Mouse (Mus musculus) lung, embryonic 15.5 days (tissue): ENCODE data around the gene Surf2. TPM values are rescaled to one million over a fixed set of nuclear protein-coding genes. Genes with fewer than 3 reads are reported as not detected.

Experiments
- ATAC-seq: fragments of 200-750 bp; cut with Nextera tagmentation; 2 replicates; pipeline ENCODE4 v1.8.0; 2017; ENCODE audit warnings: moderate number of reproducible peaks, borderline replicate concordance; ENCODE audit not compliant: low FRiP score, low TSS enrichment; ENCODE audit errors: extremely low read depth
- H3K27ac ChIP-seq: fragments of 300-500 bp; sonication (generic); 2 replicates; pipeline ENCODE4 v1.5.1; 2015; ENCODE audit warnings: moderate library complexity, mild to moderate bottlenecking, inconsistent platforms
- H3K27me3 ChIP-seq: fragments of 300-500 bp; sonication (generic); 2 replicates; pipeline ENCODE4 v1.6.1; 2015; ENCODE audit warnings: inconsistent platforms
- H3K36me3 ChIP-seq: fragments of 300-500 bp; sonication (generic); 2 replicates; pipeline ENCODE4 v1.6.1; 2015; ENCODE audit warnings: inconsistent platforms
- H3K4me1 ChIP-seq: fragments of 300-500 bp; sonication (generic); 2 replicates; pipeline ENCODE4 v1.6.1; 2015; ENCODE audit warnings: inconsistent platforms
- H3K4me2 ChIP-seq: fragments of 300-500 bp; sonication (generic); 2 replicates; pipeline ENCODE4 v1.6.1; 2015; ENCODE audit warnings: inconsistent platforms, mild to moderate bottlenecking, moderate library complexity
- H3K4me3 ChIP-seq: fragments of 300-500 bp; sonication (generic); 2 replicates; pipeline ENCODE4 v1.5.1; 2015; ENCODE audit warnings: mild to moderate bottlenecking, inconsistent platforms
- H3K9ac ChIP-seq: fragments of 300-500 bp; sonication (generic); 2 replicates; pipeline ENCODE4 v1.6.1; 2015; ENCODE audit warnings: inconsistent platforms
- H3K9me3 ChIP-seq: fragments of 300-500 bp; sonication (generic); 2 replicates; pipeline ENCODE4 v1.6.1; 2016; ENCODE audit warnings: inconsistent platforms
- WGBS: fragments of 180-500 bp; shearing (Covaris S2); methylation state at CpG from one replicate; pipeline ENCODE4 v1.1.7; 2015; 5-methylcytosine and 5-hydroxymethylcytosine counted together
- polyA plus RNA-seq: library from polyadenylated mRNA; unstranded; fragments of >200 nt; fragmentation: Nextera tagmentation; extraction: Ambion mirVana; gene quantifications from 2 replicates; pipeline ENCODE4 v1.2.1, GENCODE M21; 2015

Gene Surf2
- polyA plus RNA-seq, 1 experiment from 2014 or later, result 38.3 TPM

GRCm38 (mm10) chr2:26906431-26906830 lies 9.7 kb upstream of the Surf2 start:
- peaks cover 34% of the 10 kb centered on the region for H3K36me3 ChIP-seq
- H3K4me2 ChIP-seq, result no peak overlapping the region
- no peak for ATAC-seq
- no peak overlapping the region for H3K4me3 ChIP-seq
- H3K27me3 ChIP-seq, result no peaks in the 10 kb centered on the region
- no peak overlapping the region for H3K27ac ChIP-seq
- no peaks in the 10 kb centered on the region for H3K9me3 ChIP-seq
- WGBS, result 89% methylated on average over 3 of the region's 3 CpGs
- peaks cover 38% of the 10 kb centered on the region for H3K4me1 ChIP-seq
- no peak overlapping the region for H3K9ac ChIP-seq

GRCm38 (mm10) chr2:26907109-26907508 lies 9.1 kb upstream of the Surf2 start:
- Histone ChIP-seq H3K9me3 (no peaks in the 10 kb centered on the region), H3K27me3 (no peaks in the 10 kb centered on the region), H3K4me2 (no peak overlapping the region), H3K4me3 (no peak overlapping the region), H3K36me3 (peaks cover 39% of the 10 kb centered on the region), H3K27ac (no peak overlapping the region), H3K9ac (no peak overlapping the region), H3K4me1 (peaks cover 35% of the 10 kb centered on the region)
- no peak for ATAC-seq
- WGBS, result 48% methylated on average over 4 of the region's 4 CpGs

GRCm38 (mm10) chr2:26908710-26909386 lies 7.3 kb upstream of the Surf2 start:
- 75% methylated on average over 18 of the region's 18 CpGs for WGBS
- peak overlapping the region; percentile 69 for H3K4me3 ChIP-seq

GRCm38 (mm10) chr2:26909387-26909784 lies 6.8 kb upstream of the Surf2 start:
- Histone ChIP-seq H3K36me3 (peaks cover 62% of the 10 kb centered on the region), H3K4me3 (peak overlapping the region; percentile 69), H3K4me2 (peak overlapping the region; percentile 80), H3K4me1 (peaks cover 36% of the 10 kb centered on the region), H3K9ac (peak overlapping the region; percentile 78), H3K9me3 (no peaks in the 10 kb centered on the region), H3K27ac (peak overlapping the region; percentile 83), H3K27me3 (no peaks in the 10 kb centered on the region)
- no peak for ATAC-seq

More at GRCm38 (mm10) chr2:26908710-26909386, 7.3 kb upstream of the Surf2 start:
- H3K27ac ChIP-seq, result no peak overlapping the region; the same call in 1 of the 2 replicates
- H3K36me3 ChIP-seq, result peaks cover 57% of the 10 kb centered on the region
- H3K4me1 ChIP-seq, result peaks cover 39% of the 10 kb centered on the region
- no peak for ATAC-seq
- H3K4me2 ChIP-seq, result peak overlapping the region; percentile 80
- H3K9me3 ChIP-seq, result no peaks in the 10 kb centered on the region
- peak overlapping the region; percentile 78 for H3K9ac ChIP-seq
- H3K27me3 ChIP-seq, result no peaks in the 10 kb centered on the region

GRCm38 (mm10) chr2:26910124-26910993 lies 5.8 kb upstream of the Surf2 start, which contains the start of the genes Med22 and Rpl7a:
TSS of gene Med22 (minus strand) at chr2:26910677.
TSS of gene Rpl7a (plus strand) at chr2:26910764.
- peak within 1 kb of the TSS; percentile 97 for H3K9ac ChIP-seq
- H3K36me3 ChIP-seq, result peaks cover 64% of the 10 kb centered on the region
- H3K27ac ChIP-seq, result peak within 1 kb of the TSS; percentile 90
- peak; percentile 93 for ATAC-seq
- peak within 1 kb of the TSS; percentile 69 for H3K4me3 ChIP-seq
- H3K4me1 ChIP-seq, result peaks cover 45% of the 10 kb centered on the region
- WGBS, result under 1% methylated on average over 72 of the region's 74 CpGs
- H3K27me3 ChIP-seq, result no peaks in the 10 kb centered on the region
- H3K9me3 ChIP-seq, result no peaks in the 10 kb centered on the region
- H3K4me2 ChIP-seq, result peak within 1 kb of the TSS; percentile 80

GRCm38 (mm10) chr2:26910994-26911765 lies 5.0 kb upstream of the Surf2 start:
- Histone ChIP-seq H3K4me1 (peaks cover 50% of the 10 kb centered on the region), H3K36me3 (peaks cover 56% of the 10 kb centered on the region)
- ATAC-seq, result peak; percentile 15; the same call in 1 of the 2 replicates

GRCm38 (mm10) chr2:26912253-26912770 lies 3.9 kb upstream of the Surf2 start:
- no peak for ATAC-seq
- H3K9ac ChIP-seq, result peak overlapping the region; percentile 97
- no peak overlapping the region for H3K27ac ChIP-seq
- H3K4me1 ChIP-seq, result peaks cover 55% of the 10 kb centered on the region
- WGBS, result 63% methylated on average over 5 of the region's 5 CpGs
- no peaks in the 10 kb centered on the region for H3K27me3 ChIP-seq
- H3K36me3 ChIP-seq, result peaks cover 45% of the 10 kb centered on the region
- H3K4me3 ChIP-seq, result peak overlapping the region; percentile 69
- no peaks in the 10 kb centered on the region for H3K9me3 ChIP-seq
- peak overlapping the region; percentile 80 for H3K4me2 ChIP-seq

More at GRCm38 (mm10) chr2:26910994-26911765, 5.0 kb upstream of the Surf2 start:
- Histone ChIP-seq H3K9me3 (no peaks in the 10 kb centered on the region), H3K27ac (peak overlapping the region; percentile 90), H3K27me3 (no peaks in the 10 kb centered on the region), H3K9ac (peak overlapping the region; percentile 97), H3K4me2 (peak overlapping the region; percentile 80), H3K4me3 (peak overlapping the region; percentile 69)
- WGBS, result under 1% methylated on average over 37 of the region's 37 CpGs

GRCm38 (mm10) chr2:26913416-26914147 lies 2.6 kb upstream of the Surf2 start:
- ATAC-seq, result no peak
- no peaks in the 10 kb centered on the region for H3K27me3 ChIP-seq
- peak overlapping the region; percentile 18; the same call in 1 of the 2 replicates for H3K27ac ChIP-seq
- H3K4me1 ChIP-seq, result peaks cover 54% of the 10 kb centered on the region
- H3K4me3 ChIP-seq, result no peak overlapping the region
- H3K9me3 ChIP-seq, result no peaks in the 10 kb centered on the region
- peaks cover 39% of the 10 kb centered on the region for H3K36me3 ChIP-seq
- no peak overlapping the region for H3K9ac ChIP-seq
- H3K4me2 ChIP-seq, result no peak overlapping the region
- 76% methylated on average over 17 of the region's 17 CpGs for WGBS

GRCm38 (mm10) chr2:26914148-26914941 lies 1.8 kb upstream of the Surf2 start:
- H3K9ac ChIP-seq, result no peak overlapping the region
- ATAC-seq, result no peak
- WGBS, result 56% methylated on average over 8 of the region's 8 CpGs
- no peaks in the 10 kb centered on the region for H3K27me3 ChIP-seq
- H3K4me1 ChIP-seq, result peaks cover 46% of the 10 kb centered on the region
- 0 out of 2 replicates have a peak overlapping the region, but pooled peaks have one; percentile 18 for H3K27ac ChIP-seq
- peaks cover 47% of the 10 kb centered on the region for H3K36me3 ChIP-seq
- H3K9me3 ChIP-seq, result no peaks in the 10 kb centered on the region
- H3K4me3 ChIP-seq, result no peak overlapping the region; the same call in 1 of the 2 replicates
- H3K4me2 ChIP-seq, result peak overlapping the region; percentile 96; the same call in 1 of the 2 replicates

GRCm38 (mm10) chr2:26916738-26917137 lies 571 bp downstream of the Surf2 start:
- Histone ChIP-seq H3K9ac (peak overlapping the region; percentile 72), H3K4me1 (peaks cover 41% of the 10 kb centered on the region), H3K4me3 (peak overlapping the region; percentile 80), H3K4me2 (peak overlapping the region; percentile 96), H3K27ac (peak overlapping the region; percentile 69), H3K27me3 (no peaks in the 10 kb centered on the region), H3K36me3 (peaks cover 69% of the 10 kb centered on the region), H3K9me3 (no peaks in the 10 kb centered on the region)
- ATAC-seq, result no peak
- 2% methylated on average over 13 of the region's 13 CpGs for WGBS
